Mouse (Mus musculus) gastrocnemius, adult 2 months (tissue): ENCODE measurements around the gene Pde8b. TPM values are rescaled to one million over a fixed set of nuclear protein-coding genes. Genes with fewer than 3 reads are reported as not detected.
A peak's percentile ranks its signal among the peaks of the same experiment; 100 is the strongest.

ENCODE experiments used
- DNase-seq: peaks from one replicate; pipeline ENCODE4 v3.0.0; 2022
- H3K27ac ChIP-seq: fragments of 200-600 bp; 2 replicates; pipeline ENCODE4 v1.8.1; 2022; ENCODE audit warnings: mild to moderate bottlenecking
- H3K4me3 ChIP-seq: fragments of 200-600 bp; 2 replicates; pipeline ENCODE4 v1.8.1; 2022; ENCODE audit warnings: mild to moderate bottlenecking, moderate library complexity
- CTCF ChIP-seq: fragments of 200-600 bp; IDR thresholded peaks from 2 replicates; pipeline ENCODE4 v1.8.1; 2022; ENCODE audit warnings: antibody characterized with exemption, mild to moderate bottlenecking, moderate library complexity
- intact Hi-C: fragments of 180-260 bp; cut with DNase I; formaldehyde crosslinking; loops from one replicate; pipeline ENCODE4 v1.15.1; 2025
- total RNA-seq, 2 experiments: library from RNA; stranded (reverse); gene quantifications; 2 replicates each; pipeline ENCODE4 v1.2.3; 2021

The Pde8b gene
- total RNA-seq, 2 experiments from 2014 or later = 2.0 to 3.3 TPM

DNA sequence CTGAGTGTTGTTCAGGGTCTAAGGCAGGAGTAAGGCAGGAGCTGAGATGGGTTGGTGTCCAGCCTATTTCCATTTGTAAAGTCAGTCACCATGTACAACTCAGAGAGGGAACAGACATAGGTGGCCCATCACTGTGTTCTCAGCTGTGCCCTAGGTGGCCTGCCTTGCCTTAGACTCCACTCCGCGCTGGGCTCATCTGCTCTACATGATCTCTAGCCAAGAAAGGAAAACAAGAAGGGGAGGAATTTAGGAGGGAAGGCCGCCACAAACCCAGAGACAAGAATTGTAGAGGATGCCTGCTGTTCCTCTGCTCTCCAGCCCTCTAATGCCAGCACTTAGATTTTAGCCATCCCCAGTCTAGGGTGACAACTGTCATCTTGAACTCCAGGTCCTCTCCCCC is 197.7 kb downstream of the Pde8b start:
- intact Hi-C loops = no loop called here
- no peak for DNase-seq
- no peak overlapping the region for H3K27ac ChIP-seq
- no peak for TF ChIP-seq CTCF
- H3K4me3 ChIP-seq = no peak overlapping the region

GRCm38 (mm10) chr13:95050398-95050797 is 199.7 kb downstream of the Pde8b start:
- no peak for DNase-seq
- TF ChIP-seq CTCF = no peak
- intact Hi-C loops = no loop called here
- Histone ChIP-seq H3K27ac (no peak overlapping the region), H3K4me3 (no peak overlapping the region)

- intact Hi-C loops = no loop called here
- no peak for TF ChIP-seq CTCF
- Histone ChIP-seq H3K27ac (no peak overlapping the region), H3K4me3 (no peak overlapping the region)
- DNase-seq = no peak
Measured at GRCm38 (mm10) chr13:95044108-95044507, 206.0 kb downstream of the Pde8b start.

GRCm38 (mm10) chr13:95040140-95040738 is 209.9 kb downstream of the Pde8b start:
- no peak for TF ChIP-seq CTCF
- no peak overlapping the region for H3K27ac ChIP-seq
- DNase-seq = no peak
- intact Hi-C loops = no loop called here
- H3K4me3 ChIP-seq = no peak overlapping the region

- intact Hi-C loops = no loop called here
- no peak for DNase-seq
- H3K27ac ChIP-seq = no peak overlapping the region
- TF ChIP-seq CTCF = no peak
- no peak overlapping the region for H3K4me3 ChIP-seq
Measured at GRCm38 (mm10) chr13:95038200-95038599, 211.9 kb downstream of the Pde8b start.

GRCm38 (mm10) chr13:95034715-95035114 is 215.4 kb downstream of the Pde8b start:
- TF ChIP-seq CTCF = no peak
- H3K4me3 ChIP-seq = no peak overlapping the region
- intact Hi-C loops = no loop called here
- no peak overlapping the region for H3K27ac ChIP-seq
- DNase-seq = no peak

- intact Hi-C loops = no loop called here
- no peak for DNase-seq
- H3K4me3 ChIP-seq = no peak overlapping the region
- no peak overlapping the region for H3K27ac ChIP-seq
- no peak for TF ChIP-seq CTCF
Measured at GRCm38 (mm10) chr13:95034094-95034493, 216.0 kb downstream of the Pde8b start.

DNA sequence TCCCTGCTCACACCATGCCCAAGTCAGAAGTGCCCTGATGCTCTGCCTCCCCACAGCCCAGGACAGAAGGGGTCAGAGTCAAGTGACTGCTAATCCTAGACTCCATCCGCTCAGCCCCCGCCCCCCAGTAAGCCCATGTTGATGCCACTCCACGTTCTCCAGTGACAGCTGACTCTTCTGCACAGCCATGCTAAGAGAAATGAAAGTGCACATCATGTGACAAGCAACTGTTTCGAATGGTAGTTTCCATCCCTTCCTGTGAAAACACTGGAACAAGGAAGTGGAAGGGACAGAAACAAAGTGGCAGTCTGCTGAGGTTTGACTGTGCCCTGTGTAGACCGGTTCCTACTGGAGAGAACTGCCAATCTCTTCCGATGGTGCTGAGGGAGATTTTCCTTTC is 217.2 kb downstream of the Pde8b start:
- Histone ChIP-seq H3K27ac (no peak overlapping the region), H3K4me3 (no peak overlapping the region)
- no peak for DNase-seq
- intact Hi-C loops = no loop called here
- no peak for TF ChIP-seq CTCF

GRCm38 (mm10) chr13:95032127-95032831 is 217.9 kb downstream of the Pde8b start:
- no peak overlapping the region for H3K27ac ChIP-seq
- H3K4me3 ChIP-seq = no peak overlapping the region
- TF ChIP-seq CTCF = no peak
- intact Hi-C loops = no loop called here
- DNase-seq = no peak

DNA sequence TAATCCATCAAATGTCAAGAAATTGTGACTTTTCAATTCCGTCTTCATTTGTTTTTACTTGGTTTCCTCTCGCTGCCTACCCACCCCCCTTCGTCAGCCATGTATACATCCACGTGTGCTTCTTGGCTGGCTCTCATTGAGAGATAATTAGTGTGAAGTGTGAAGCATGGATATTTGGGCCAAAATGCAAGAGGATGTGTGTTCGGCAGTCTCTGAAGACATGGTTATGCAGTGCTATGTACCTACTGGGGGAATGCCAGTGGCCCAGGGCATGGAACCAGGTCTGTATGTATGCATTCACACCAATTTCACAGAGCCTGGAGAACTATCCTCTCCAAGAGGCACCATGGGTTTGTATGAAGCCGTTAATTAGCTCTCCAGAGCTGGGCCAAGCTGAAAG is 219.3 kb downstream of the Pde8b start:
- intact Hi-C loops = no loop called here
- no peak overlapping the region for H3K4me3 ChIP-seq
- no peak for TF ChIP-seq CTCF

GRCm38 (mm10) chr13:95020216-95020615 is 229.9 kb downstream of the Pde8b start:
- TF ChIP-seq CTCF = no peak
- intact Hi-C loops = no loop called here

More for the DNA sequence above, 219.3 kb downstream of the Pde8b start:
- H3K27ac ChIP-seq = no peak overlapping the region
- no peak for DNase-seq

GRCm38 (mm10) chr13:95019345-95019744 is 230.8 kb downstream of the Pde8b start:
- Histone ChIP-seq H3K4me3 (no peak overlapping the region), H3K27ac (no peak overlapping the region)
- TF ChIP-seq CTCF = no peak
- DNase-seq = no peak
- intact Hi-C loops = loop anchor here (2.0 to 5.0 kb wide), 2 partner anchors 268 to 327 kb away; no protein-coding TSS in a partner anchor

More at GRCm38 (mm10) chr13:95020216-95020615, 229.9 kb downstream of the Pde8b start:
- H3K4me3 ChIP-seq = no peak overlapping the region
- DNase-seq = no peak
- no peak overlapping the region for H3K27ac ChIP-seq

GRCm38 (mm10) chr13:95017916-95018315 is 232.2 kb downstream of the Pde8b start:
- Histone ChIP-seq H3K27ac (no peak overlapping the region), H3K4me3 (no peak overlapping the region)
- TF ChIP-seq CTCF = peak; percentile 73
- intact Hi-C loops = loop anchor here (2.0 to 5.0 kb wide), 2 partner anchors 269 to 329 kb away; no protein-coding TSS in a partner anchor
- DNase-seq = peak; percentile 60
